Mouse (Mus musculus) T-helper 2 cell (primary cell): ENCODE results near the gene Mb.

Experiments
- in situ Hi-C: fragments of 300-600 bp; cut with MboI, MseI; formaldehyde crosslinking; loops from one replicate; pipeline ENCODE4 v1.15.1; 2025; ENCODE audit warnings: high pct_unique_total_duplicates

The Mb gene

DNA sequence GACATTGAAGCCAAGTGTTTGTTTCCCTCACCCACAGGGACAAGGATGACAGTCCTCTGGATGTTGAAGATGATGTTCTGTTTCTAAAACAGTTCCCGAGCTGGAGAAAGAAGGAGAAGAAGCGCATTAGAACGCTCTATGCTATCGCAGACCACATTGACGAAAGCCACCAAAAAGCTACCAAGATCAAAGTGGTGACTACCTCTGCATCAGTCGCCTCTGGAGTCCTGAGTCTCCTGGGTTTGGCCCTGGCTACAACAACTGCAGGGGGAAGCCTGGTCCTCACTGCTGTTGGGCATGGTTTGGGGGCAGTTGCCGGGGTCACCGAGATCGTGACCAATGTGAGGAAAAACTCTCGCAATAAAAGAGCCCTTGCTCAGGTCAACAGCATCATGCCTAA, at the start of gene Mb:
Gene Mb, minus strand, starts transcription at position 101 of the 400 bp plus-strand sequence.
- in situ Hi-C loops: no loop called here

DNA sequence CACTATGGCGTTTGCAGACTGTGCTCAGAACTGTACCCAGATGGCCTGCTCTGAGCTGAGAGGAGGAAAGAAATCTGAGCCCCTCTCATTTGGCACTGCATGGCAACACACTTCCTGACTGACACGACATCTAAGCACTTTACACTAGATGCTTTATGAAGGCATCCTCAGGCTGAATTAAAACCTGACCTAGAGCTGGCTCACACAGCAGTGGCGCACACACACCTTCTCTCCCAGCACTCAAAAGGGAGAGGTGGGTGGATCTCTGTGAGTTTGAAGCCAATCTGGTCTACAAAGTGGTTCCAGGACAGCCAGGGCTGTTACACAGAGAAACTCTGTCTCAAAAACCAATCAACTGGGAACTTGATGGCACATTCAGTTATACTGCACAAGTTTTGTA, 49.3 kb upstream of the Mb start:
- in situ Hi-C loops: no loop called here

DNA sequence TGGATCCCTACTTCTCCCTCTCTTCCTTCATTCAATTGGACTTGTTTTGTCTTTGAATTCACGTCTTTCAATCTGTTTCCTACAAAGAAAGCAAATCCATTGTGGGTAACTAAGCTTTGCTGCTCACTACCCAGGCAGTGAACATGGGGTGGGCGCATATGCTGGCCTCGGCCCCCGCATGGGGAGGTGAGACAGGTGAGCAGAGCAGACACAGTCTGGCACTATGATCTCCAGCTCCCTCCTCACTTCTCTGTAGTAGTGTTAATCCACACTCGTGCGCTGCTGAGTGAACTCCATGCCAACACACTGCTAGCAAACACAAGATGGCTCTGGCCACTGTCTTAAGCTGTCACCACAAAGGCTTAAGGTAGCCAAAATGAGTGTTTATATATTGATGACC, 46.9 kb upstream of the Mb start:
- in situ Hi-C loops: no loop called here

DNA sequence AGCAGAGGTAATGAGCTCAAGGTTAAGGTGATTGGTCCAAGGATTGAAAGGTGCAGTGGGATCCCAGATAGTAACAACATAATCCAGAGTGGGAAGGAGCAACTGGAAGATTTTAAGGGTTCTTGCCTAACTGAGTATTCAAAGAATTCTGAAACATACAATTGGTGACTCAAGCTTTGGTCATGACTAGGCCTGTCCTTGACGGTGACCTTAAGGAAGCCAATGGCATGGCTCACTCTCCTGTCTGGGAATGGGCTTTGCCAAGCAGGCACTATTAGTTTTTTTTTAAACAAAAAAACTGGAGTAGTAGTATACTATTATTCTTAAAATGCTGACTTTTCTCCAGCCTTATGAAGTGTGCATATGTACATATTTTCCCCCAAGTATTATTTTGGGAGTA, 44.7 kb upstream of the Mb start:
- in situ Hi-C loops: no loop called here

DNA sequence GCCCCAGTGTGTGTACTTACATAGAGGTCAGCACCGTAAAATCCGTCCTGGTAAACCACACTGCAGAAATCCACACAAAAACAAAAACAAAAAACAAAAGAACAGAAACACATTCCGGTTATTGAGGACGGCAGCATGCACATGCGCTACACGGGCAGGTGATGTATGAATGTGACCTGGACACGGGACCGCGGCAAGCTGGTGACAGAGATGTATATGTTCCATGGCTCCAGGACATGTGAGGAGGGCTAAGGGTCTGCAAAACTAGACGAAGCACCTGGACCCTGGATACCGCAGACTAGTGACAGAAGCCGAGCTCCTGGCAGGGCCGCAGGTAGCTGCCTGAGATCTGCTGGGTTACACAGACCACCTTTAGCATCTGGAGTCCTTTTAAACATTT, 44.0 kb upstream of the Mb start:
- in situ Hi-C loops: no loop called here

DNA sequence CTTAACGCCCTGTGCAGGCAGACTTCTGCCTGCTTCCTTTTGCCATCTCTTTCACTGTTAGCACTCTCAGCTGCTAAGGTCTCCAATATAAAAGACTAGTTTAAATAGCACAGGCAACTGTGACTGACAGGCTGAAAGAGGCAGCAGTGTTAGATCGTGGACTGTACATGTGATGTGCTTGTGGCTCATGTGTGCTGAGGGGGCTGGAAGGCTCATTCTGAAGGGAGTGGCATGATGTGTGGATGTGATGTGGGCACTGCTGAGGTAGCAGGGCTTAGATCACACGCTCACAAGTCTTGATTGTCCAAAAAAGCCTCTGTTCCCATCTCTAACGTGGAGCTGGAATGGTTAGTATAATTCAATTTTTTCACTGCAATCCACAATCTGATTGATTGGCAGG, 40.9 kb upstream of the Mb start:
- in situ Hi-C loops: no loop called here

DNA sequence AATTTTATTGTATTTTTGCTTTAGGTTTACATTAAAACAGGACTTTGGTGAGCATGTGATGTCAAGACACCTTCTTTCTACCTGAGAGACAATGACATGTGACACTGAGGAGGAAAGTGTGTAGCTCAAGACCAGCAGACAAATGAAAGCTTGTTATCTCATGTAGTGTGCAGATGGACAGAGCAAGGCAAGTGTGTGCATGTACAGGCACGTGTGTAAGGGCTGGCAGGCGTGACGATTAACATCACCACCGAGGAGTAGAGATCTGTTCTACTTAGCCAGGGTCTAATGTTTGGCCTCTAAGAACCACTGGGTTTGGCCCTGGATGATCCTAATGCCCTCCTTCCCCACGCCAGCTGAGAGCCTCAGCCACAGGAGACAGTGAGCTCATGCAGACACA, 40.1 kb upstream of the Mb start:
- in situ Hi-C loops: no loop called here

DNA sequence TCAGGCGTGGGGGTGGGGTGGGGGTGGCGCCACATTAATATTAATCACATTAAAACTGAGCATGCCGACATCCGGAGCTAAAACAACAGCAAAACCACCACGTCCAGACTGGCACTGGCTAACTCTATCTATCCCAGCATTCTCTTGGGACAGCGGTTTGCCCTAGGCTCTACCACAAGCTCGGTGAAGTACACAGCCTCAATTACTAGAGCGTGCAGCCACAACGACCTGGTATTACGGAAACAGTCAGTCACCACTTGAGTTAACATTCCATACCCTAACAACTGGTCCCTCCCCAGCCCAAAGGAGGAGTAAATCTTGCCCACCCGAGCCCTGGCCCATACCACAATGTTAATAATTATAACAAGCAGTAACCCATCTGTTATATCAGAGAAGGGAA, 38.8 kb upstream of the Mb start:
- in situ Hi-C loops: no loop called here

DNA sequence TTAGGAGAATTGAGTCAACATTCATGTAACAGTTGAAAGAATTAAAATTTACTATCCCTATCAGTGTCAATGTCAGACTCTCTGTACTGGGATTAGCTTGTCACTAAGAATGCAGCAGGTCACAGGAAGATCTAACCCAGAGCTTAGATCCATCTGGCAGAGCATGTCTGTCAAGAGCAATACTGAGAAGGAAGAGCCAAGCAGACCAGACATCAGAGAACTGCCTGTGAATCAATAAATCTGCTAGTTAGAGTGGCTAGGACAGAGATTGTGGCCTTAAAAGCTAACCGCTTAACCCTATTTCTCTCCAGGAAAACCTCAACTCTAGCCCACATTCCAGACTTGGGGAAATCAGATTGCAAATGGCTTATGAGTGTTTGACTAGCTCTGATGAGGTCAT, 36.0 kb upstream of the Mb start:
- in situ Hi-C loops: no loop called here

DNA sequence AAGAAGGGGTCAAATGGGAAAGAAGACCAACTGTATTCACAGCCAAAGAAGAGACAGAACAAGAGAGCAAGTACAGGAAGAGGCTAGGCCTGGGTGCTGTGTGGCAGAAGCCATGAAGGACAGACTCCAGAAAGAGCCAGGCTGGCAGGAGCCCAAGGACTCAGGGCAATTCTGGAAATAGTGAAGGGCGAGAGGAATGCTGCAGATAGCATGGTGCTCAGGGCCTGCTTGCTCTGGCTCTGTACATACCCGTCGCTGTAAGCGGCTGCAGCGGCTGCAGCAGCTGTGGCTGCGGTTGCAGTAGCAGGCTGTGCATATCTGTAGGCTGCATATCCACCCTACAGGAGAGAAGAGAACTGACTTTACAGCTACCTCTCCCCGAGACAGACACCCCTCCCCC, 35.3 kb upstream of the Mb start:
- in situ Hi-C loops: no loop called here

DNA sequence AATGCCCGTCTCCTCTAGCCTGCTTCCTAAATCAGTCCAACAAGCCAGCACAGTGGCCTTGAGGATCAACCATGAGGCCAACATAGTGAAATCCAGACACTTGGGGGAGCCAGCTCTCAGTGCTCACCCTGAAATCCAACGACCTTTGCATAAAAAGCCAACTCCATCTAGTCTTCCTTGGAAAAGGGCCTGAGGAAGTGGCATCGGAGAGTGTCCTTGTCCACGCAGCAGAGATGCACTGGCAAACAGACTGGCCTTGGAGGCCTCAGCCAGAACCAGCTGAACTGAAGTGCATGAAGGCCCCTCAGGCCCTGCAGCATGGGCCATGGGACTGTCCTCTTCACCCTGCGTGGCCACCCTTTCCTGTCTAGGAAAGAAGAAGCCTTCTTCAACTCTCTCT, 31.0 kb upstream of the Mb start:
- in situ Hi-C loops: no loop called here

DNA sequence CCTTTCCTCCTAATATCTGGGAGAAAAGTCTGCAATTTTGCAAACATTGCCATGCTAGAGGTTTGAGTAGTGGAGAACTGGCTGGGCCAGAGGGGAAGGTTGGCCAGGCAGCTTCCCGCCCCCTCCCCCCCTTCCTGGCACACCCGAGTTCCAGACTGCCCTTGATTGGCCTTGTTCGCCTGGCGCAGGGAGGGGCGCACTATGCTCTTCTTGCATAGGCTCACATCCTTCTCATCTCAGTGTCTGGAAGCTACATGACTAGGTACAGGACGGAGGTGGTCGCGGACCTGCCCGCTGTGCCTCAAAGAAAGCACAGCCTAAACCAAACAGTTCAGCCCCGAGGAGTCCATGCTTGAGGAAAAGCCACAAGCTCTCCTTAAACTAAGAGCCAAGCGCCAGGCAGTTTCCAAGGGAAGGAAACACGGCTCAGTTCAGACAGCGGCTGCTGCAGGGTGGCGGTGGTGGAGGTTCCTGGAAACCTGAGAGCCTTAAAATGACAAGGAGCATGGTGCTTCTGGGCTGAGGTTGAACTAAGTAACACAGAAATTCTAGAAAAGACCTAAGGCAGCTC, 30.3 kb upstream of the Mb start:
- in situ Hi-C loops: no loop called here

DNA sequence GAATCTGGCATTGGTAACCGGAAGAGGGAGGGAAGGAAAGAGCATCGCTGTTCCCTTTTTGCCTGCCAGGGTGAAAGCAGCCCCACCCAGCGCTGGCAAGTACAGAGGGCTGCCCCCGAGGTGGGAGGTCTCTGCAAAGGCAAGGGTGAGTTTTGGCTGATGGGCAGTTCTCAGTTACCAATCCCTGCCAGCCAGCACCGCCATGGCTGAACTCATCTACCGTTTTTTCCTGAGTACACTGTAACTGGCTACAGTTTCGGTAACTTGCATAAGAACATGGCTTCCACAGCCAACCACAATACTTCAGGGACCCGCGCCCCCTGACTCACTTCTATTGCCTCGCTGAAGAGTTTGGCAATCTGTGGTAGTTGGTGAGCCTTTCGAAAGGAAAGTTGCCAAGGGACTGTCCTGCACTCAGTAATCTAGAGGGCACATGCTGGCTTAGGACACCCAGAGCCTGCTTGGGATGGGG, 29.5 kb upstream of the Mb start:
- in situ Hi-C loops: no loop called here

DNA sequence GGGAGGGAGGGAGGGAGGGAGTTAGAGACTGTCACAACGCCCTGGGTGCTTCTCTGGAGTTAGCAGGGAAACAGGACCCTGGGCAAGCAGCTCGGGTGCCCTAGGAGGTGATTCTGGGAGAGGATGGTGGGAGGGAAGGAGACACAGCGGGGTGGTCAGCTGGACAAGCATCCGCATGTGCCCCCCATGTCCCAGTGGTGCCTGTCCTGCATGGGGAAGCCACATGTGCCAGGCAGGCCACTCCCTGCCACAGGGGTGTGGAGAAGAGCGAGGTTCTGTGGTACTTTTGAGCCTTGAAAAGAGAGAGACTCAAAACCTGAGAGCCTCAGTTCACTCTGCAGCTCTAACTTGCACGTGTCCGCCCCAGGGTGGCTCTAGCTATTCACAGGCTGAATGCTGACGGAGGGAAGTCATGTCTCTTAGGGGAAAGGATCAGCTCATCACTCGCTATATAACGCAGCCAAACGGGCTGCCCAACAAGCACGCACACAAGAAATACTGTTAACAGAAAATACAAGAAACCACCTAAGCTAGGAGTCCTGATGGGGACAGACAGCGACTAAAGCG, 28.9 kb upstream of the Mb start:
- in situ Hi-C loops: no loop called here

DNA sequence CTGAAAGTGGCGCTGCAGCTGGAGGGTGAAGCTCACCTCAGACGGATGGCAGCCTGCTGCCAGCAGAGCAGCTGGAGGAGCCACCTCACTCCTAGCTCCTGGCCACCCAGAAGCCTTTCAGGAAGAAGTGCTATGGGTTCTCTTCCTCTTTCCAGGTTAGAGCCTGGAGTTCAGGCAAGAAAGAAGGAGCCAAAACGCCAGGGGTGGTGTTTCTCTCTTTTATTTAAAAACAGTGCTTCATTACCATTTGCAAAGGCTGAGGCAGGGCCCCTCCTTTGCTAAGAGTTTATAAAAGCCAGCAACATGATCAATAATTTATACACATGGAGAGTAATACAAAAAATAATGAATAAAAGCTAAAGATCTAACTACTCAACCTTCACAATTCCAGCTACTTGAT, 28.3 kb upstream of the Mb start:
- in situ Hi-C loops: no loop called here

DNA sequence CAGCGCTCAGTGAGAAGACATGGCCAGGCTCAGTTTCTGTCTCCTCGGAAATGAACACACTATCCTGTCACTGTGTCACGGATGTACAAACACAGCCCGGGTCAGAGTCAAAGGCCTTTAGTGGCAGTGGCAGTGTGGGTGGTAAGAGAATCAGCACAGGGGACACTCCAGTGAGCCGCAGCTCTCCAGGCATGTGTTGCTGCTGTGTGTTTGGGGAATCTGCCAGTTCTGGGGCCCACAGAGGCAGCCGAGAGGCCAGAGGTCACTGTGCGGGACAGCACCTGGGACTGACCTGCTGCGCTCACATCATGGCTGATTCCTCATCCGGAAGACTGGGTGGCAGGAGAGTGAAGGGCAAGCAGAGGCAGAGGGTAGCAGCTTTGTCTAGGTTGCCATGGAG, 27.4 kb upstream of the Mb start:
- in situ Hi-C loops: no loop called here

DNA sequence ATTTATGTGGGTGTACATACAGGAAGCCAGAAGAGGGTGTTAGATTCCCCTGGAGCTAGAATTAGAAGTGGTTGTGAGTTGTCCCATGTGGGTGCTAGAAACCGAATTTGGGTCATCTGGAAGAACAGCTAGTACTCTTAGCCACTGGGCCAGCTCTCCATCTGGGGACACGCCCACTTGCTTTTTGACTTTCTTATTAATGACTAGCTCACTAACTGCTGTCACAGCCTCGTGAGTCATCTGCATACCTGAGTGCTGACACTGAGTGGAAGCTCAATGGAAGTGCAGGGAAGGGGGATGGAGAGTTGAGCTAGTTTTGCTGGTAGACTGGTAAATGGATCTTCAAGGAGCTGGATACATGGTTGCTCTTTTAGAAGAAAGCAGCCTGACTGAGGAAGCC, 26.1 kb upstream of the Mb start:
- in situ Hi-C loops: no loop called here

DNA sequence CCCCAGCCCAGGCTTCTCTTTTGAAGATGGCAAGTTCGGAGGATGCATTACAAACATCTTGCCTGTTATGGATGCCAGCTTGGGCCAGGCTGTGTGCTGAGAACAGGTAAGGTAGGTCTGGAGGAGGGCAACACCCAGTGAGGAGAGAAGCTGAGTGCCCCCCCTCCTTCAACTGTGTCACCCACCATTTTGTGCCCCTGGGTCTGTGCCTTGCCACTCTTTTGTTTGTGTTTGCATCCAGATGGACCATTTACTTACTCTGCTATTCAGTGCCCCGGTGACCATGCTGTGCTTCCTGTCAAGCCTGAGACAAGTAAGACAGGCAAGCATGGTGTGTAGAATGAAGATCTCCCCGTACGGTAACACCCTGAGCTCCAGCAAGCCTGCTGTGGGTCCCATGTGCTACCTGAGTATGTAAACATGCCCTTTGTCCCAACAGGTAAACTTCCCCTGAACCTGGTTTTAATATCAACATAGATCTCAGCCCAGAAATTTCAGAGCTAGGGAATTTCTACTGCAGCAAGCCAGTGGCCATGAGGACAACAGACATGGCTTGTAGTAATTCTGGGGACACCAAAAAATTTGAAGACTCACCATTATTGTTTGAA, 22.2 kb upstream of the Mb start:
- in situ Hi-C loops: no loop called here

DNA sequence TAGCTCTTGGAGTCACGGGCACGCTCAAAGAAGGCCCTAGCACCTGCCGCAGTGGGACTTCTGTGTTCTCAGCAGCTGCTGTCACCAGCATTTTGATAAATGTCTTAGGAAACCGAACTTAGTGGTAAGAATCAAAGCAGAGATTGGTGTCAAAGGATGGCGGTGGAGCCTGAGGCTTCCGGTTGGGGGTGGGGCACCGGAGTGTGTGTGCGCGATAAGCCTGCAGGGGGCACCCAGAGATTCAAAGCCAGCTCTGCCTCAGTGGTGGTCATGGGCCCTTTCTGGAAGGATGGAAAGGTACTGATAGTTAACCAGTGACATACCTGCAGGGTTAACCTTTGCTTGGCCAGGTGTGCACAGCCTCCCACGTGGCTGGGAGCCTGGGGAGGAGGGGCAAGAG, 21.0 kb upstream of the Mb start:
- in situ Hi-C loops: no loop called here

DNA sequence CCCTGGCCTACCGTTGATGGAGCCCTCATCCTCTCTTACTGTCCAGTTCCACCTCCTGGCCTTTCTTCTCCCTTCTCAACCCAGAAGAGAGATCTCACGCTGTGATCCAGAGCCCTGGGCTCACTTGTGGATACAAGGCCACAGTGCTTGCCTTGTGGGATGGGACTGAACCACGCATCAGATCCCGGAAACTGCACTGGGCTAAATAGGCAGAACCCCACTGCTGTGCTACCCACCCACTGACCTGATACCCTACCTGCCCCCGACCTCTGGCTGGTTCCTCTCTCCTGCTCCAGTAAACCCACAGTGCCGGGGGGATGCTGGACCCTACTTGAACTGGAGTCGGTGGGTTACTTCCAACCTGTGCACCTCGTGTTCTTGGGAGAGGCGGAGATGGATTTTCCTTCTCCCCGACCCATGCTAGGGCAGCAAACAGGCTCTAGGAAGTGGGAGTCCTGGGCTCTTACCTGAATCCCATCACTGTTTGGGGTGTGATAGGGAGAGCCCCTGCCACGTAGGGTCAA, 20.3 kb upstream of the Mb start:
- in situ Hi-C loops: no loop called here

DNA sequence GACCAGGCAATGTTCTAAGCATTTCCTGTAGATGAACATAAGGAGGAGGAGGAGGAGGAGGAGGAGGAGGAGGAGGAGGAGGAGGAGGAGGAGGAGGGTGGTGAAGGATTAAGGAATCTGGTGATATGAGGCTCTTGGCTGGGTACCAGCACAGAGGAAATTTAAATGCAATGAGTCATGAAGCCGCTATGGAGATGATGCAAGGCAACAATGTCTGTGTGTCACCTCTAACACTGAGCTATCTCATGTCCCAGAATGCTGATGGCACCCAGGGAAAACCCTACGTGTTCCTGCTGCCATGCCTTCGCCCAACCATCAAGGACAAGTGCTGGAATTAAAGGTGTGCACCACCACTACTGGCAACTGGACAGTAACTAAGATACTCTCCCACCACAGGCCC, 18.5 kb upstream of the Mb start:
- in situ Hi-C loops: no loop called here

DNA sequence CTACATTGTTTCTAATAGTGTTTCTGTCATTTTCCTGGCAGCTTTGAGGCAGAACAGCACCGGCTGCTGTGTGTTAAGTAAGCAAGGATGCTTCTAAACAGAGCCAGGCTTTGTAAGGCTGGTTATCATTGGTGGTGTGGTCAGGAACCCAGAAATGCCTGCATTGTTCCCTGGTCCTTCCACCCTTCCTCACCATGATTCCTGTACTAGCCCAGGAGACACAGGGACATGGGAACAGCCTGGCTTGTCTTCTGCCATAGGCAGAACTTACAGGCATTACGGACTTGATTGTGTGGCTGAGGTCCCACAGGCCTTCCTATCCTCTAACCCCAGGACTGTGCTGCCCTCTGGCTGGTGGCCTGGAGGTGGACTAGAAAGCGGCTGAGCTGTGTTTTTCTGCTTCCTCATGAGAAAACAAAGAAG, 18.0 kb upstream of the Mb start:
- in situ Hi-C loops: no loop called here

DNA sequence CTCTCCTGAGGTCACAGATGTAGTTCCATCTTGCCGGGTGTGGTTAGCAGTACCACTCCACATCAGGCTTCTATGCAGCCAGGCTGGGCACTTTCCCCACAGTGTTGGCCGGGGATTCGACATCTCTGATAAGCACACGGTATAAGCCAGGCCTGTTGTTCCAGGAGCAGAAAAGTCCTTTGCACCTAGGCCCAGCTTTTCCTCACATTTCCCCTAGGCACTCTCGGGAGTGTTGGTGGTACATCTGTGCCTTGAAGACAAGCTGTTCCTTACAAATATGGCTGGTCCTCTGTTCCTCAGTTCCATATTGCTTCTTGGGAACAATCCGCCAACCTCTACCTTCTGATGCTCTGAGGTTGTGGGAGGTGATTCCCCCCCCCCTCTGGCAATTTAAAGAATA, 15.8 kb upstream of the Mb start:
- in situ Hi-C loops: no loop called here
